Comparison of ENCODE assay signal across 13 mouse cellular contexts in the genomic region with DNA sequence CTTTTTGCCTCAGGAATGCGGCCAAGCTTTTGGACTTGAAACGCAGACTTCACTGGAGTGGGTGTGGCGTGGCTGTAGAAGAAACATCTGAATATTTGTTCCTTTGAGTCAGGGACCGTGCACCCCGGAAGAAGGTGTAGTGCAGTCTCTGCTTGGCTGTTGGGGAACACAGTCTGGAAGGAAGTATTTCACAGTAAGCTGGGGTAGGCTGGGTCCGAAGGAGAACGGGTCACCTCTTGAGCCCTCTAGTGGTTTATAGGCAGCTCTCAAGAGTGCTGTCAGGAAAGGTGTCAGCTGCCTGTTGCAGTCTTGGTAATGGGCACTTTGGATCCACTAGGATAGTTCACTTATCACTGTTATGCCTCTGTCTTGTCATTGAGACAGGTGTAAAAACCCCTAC. TPM values are rescaled to one million over a fixed set of nuclear protein-coding genes. Genes with fewer than 3 reads are reported as not detected.
DNase-seq lines count a peak whose midpoint lies in the region; ATAC-seq and TF ChIP-seq lines count a peak whose summit lies in the region.
"Had no signal": no experiment of that assay in that cellular context is flagged by ENCODE, and none has a peak within 500 bp of the region (broad histone marks: within the 10 kb centered on the region; RNA-seq: fewer than 3 reads in every experiment).

No protein-coding gene starts in this region.

- H3K9me3 ChIP-seq in heart, postnatal 0 days (replicated peaks; ENCODE audit: control insufficient read depth, low read length) = no peaks in the 10 kb centered on the region
- no peaks in the 10 kb centered on the region for H3K9me3 ChIP-seq in heart, embryonic 11.5 days (replicated peaks; ENCODE audit: control insufficient read depth, low read length)
- no peaks in the 10 kb centered on the region for H3K9me3 ChIP-seq in lung, embryonic 14.5 days (ENCODE audit: low read depth, low read length)
- H3K9me3 ChIP-seq: hindbrain, embryonic 13.5 days; liver, embryonic 13.5 days had no signal

- H3K4me1 ChIP-seq in heart, postnatal 0 days (ENCODE audit: control insufficient read depth, insufficient read depth) = peaks cover 19% of the 10 kb centered on the region
- peaks cover 16% of the 10 kb centered on the region for H3K4me1 ChIP-seq in heart, embryonic 11.5 days (ENCODE audit: control insufficient read depth, insufficient read depth, low read length)
- H3K4me1 ChIP-seq in lung, embryonic 14.5 days (ENCODE audit: insufficient read depth) = peaks cover 12% of the 10 kb centered on the region; the same call in 1 of the 2 replicates

- H3K27me3 ChIP-seq in heart, postnatal 0 days (ENCODE audit: control insufficient read depth, insufficient read depth, low read length) = no peaks in the 10 kb centered on the region
- no peaks in the 10 kb centered on the region for H3K27me3 ChIP-seq in heart, embryonic 11.5 days (ENCODE audit: control insufficient read depth, insufficient read depth, low read length)
- H3K27me3 ChIP-seq in lung, embryonic 14.5 days (ENCODE audit: insufficient read depth, low read length) = no peaks in the 10 kb centered on the region
- H3K27me3 ChIP-seq: hindbrain, embryonic 13.5 days had no signal

- DNase-seq in heart, postnatal 0 days (ENCODE audit: low spot score) = peak; percentile 23
- DNase-seq in 416B (ENCODE audit: low read depth) (peak; percentile 61), ES-CJ7 (ENCODE audit: low read depth, low spot score) (peak; percentile 65)
- DNase-seq in lung, embryonic 14.5 days = peak; percentile 28
- DNase-seq in right cerebral cortex, adult 2 months (ENCODE audit: low spot score in 2 of 2) = no peak
- no peak for DNase-seq in right cerebral cortex, adult 18-20 months
- DNase-seq: cerebellum, postnatal 36 days; liver, embryonic 13.5 days; thymus, postnatal 14 days had no signal

- H3K36me3 ChIP-seq in heart, postnatal 0 days (replicated peaks; ENCODE audit: control insufficient read depth, insufficient read depth, low read length) = no peaks in the 10 kb centered on the region
- 0 out of 2 replicates have a peak, but pooled peaks cover 5% of the 10 kb centered on the region for H3K36me3 ChIP-seq in heart, embryonic 11.5 days (ENCODE audit: control insufficient read depth, insufficient read depth, low read length)
- H3K36me3 ChIP-seq in lung, embryonic 14.5 days (ENCODE audit: insufficient read depth) = 0 out of 2 replicates have a peak, but pooled peaks cover 2% of the 10 kb centered on the region

- 64% methylated on average over 7 of the region's 7 CpGs for WGBS in heart, postnatal 0 days
- 73% methylated on average over 7 of the region's 7 CpGs for WGBS in heart, embryonic 11.5 days (ENCODE audit: insufficient replicate concordance)
- WGBS in lung, embryonic 14.5 days = 64% methylated on average over 7 of the region's 7 CpGs

- peak; percentile 33 for TF ChIP-seq CTCF in heart, postnatal 0 days (IDR thresholded peaks at IDR 0.05; ENCODE audit: low read depth)
- TF ChIP-seq CTCF in lung, embryonic 14.5 days (IDR thresholded peaks at IDR 0.05; ENCODE audit: low read depth) = peak; percentile 46

- H3K4me3 ChIP-seq in heart, postnatal 0 days (ENCODE audit: low read depth, low read length) = no peak overlapping the region
- H3K4me3 ChIP-seq in heart, embryonic 11.5 days (ENCODE audit: low read depth, low read length) = no peak overlapping the region
- H3K4me3 ChIP-seq in lung, embryonic 14.5 days (ENCODE audit: low read depth, low read length) = no peak overlapping the region
- H3K4me3 ChIP-seq: forebrain, embryonic 10.5 days; hindbrain, embryonic 13.5 days; liver, embryonic 13.5 days had no signal

- H3K9ac ChIP-seq in heart, postnatal 0 days (replicated peaks; ENCODE audit: low read depth, low read length) = no peak overlapping the region
- H3K9ac ChIP-seq in heart, embryonic 11.5 days (ENCODE audit: low read depth, low read length) = no peak overlapping the region
- H3K9ac ChIP-seq in lung, embryonic 14.5 days = no peak overlapping the region
- H3K9ac ChIP-seq: hindbrain, embryonic 13.5 days; liver, embryonic 13.5 days had no signal

- H3K27ac ChIP-seq in heart, postnatal 0 days (ENCODE audit: low read depth) = peak overlapping the region; percentile 17; the same call in 1 of the 2 replicates
- no peak overlapping the region for H3K27ac ChIP-seq in heart, embryonic 11.5 days (ENCODE audit: low read depth, low read length)
- H3K27ac ChIP-seq in lung, embryonic 14.5 days (ENCODE audit: low read depth) = no peak overlapping the region
- H3K27ac ChIP-seq: forebrain, embryonic 10.5 days; hindbrain, embryonic 13.5 days; liver, embryonic 13.5 days had no signal

- TF ChIP-seq EP300 in heart, postnatal 0 days (IDR thresholded peaks at IDR 0.05; ENCODE audit: low read depth) = no peak

- no peak overlapping the region for H3K4me2 ChIP-seq in heart, postnatal 0 days (ENCODE audit: low read depth, low read length)
- H3K4me2 ChIP-seq in heart, embryonic 11.5 days = no peak overlapping the region
- H3K4me2 ChIP-seq in lung, embryonic 14.5 days = no peak overlapping the region
- H3K4me2 ChIP-seq: hindbrain, embryonic 13.5 days; liver, embryonic 13.5 days had no signal

- ATAC-seq in heart, postnatal 0 days (ENCODE audit: insufficient read depth, low read depth) = no peak
- ATAC-seq in heart, embryonic 11.5 days (replicated peaks; ENCODE audit: insufficient number of reproducible peaks, low FRiP score, low TSS enrichment) = no peak
- no peak for ATAC-seq in lung, embryonic 14.5 days (ENCODE audit: insufficient read depth)
- no peak for ATAC-seq in erythroblast, adult 5-6 weeks (replicated peaks; ENCODE audit: low FRiP score, poor library complexity, severe bottlenecking)

RNA-seq across cellular contexts. Expression of a gene that starts 3.9 kb away (rescaled TPM):
- 29.2 and 52.4 TPM in 2 replicates for total RNA-seq in heart, postnatal 0 days (2014; rRNA removed; ENCODE audit: low replicate concordance)
- polyA plus RNA-seq in heart, postnatal 0 days (2015; fragmentation: Nextera tagmentation; extraction: Ambion mirVana) = 19.5 and 22.0 TPM in 2 replicates
- polyA plus RNA-seq in heart, embryonic 11.5 days (2014; fragmentation: Nextera tagmentation; extraction: Ambion mirVana) = 31.4 and 36.5 TPM in 2 replicates
- 50.6 and 51.5 TPM in 2 replicates for polyA plus RNA-seq in lung, embryonic 14.5 days (2014; fragmentation: Nextera tagmentation; extraction: Ambion mirVana)
- total RNA-seq in erythroblast, adult 5-6 weeks (2015; ENCODE audit: low replicate concordance) = 11.1 and 16.1 TPM in 2 replicates
- total RNA-seq in erythroblast, adult 5-6 weeks (2017; ENCODE audit: low replicate concordance) = 9.4 and 14.5 TPM in 2 replicates

RNA-seq across cellular contexts. Expression of a gene that starts 13.7 kb away (rescaled TPM):
- 38.1 and 44.1 TPM in 2 replicates for total RNA-seq in heart, postnatal 0 days (2014; rRNA removed; ENCODE audit: low replicate concordance)
- 20.7 and 22.5 TPM in 2 replicates for polyA plus RNA-seq in heart, postnatal 0 days (2015; fragmentation: Nextera tagmentation; extraction: Ambion mirVana)
- 32.7 and 33.2 TPM in 2 replicates for polyA plus RNA-seq in heart, embryonic 11.5 days (2014; fragmentation: Nextera tagmentation; extraction: Ambion mirVana)
- polyA plus RNA-seq in lung, embryonic 14.5 days (2014; fragmentation: Nextera tagmentation; extraction: Ambion mirVana) = 46.7 and 49.4 TPM in 2 replicates
- 10.2 and 15.6 TPM in 2 replicates for total RNA-seq in erythroblast, adult 5-6 weeks (2015; ENCODE audit: low replicate concordance)
- total RNA-seq in erythroblast, adult 5-6 weeks (2017; ENCODE audit: low replicate concordance) = 13.6 and 13.7 TPM in 2 replicates

Comparison
In these comparisons a context has a peak if more than half of its experiments do, and no peak if none do; other contexts are left out.
1. DNase-seq: peak in heart, postnatal 0 days (single experiment), 416B (single experiment), ES-CJ7 (single experiment) and lung, embryonic 14.5 days (single experiment); none in right cerebral cortex, adult 2 months (0 of 2) and right cerebral cortex, adult 18-20 months (single experiment).